Mouse (Mus musculus): Measurements from ENCODE around the gene Rela. TPM values are rescaled to one million over a fixed set of nuclear protein-coding genes. Genes with fewer than 3 reads are reported as not detected.
A peak's percentile ranks its signal among the peaks of the same experiment; 100 is the strongest.

Gene Rela
- polyA plus RNA-seq, 1 experiment from 2014 or later, result 50.1 TPM

GRCm38 (mm10) chr19:5605126-5605525, 32.2 kb upstream of the Rela start:
- Histone ChIP-seq H3K4me3 (ENCODE audit: low read depth, low read length) (no peak overlapping the region), H3K4me1 (ENCODE audit: insufficient read depth, low read depth, low read length) (peaks cover 11% of the 10 kb centered on the region), H3K27me3 (replicated peaks; ENCODE audit: insufficient read depth, low read length) (no peaks in the 10 kb centered on the region), H3K4me2 (replicated peaks; ENCODE audit: low read depth, low read length) (no peak overlapping the region), H3K27ac (ENCODE audit: low read length) (no peak overlapping the region), H3K36me3 (ENCODE audit: insufficient read depth, low read length) (peaks cover 44% of the 10 kb centered on the region), H3K9me3 (ENCODE audit: low read length) (no peaks in the 10 kb centered on the region), H3K9ac (replicated peaks; ENCODE audit: low read depth) (no peak overlapping the region)
- WGBS, result 92% methylated on average over 7 of the region's 7 CpGs
- no peak for ATAC-seq
- TF ChIP-seq EP300 (IDR thresholded peaks at IDR 0.05) (no peak), CTCF (IDR thresholded peaks at IDR 0.05) (no peak)
- DNase-seq (ENCODE audit: low spot score), result no peak

GRCm38 (mm10) chr19:5606196-5606595, 31.1 kb upstream of the Rela start:
- no peak overlapping the region for H3K4me3 ChIP-seq (ENCODE audit: low read depth, low read length)
- peaks cover 11% of the 10 kb centered on the region for H3K4me1 ChIP-seq (ENCODE audit: insufficient read depth, low read depth, low read length)
- no peak overlapping the region for H3K27ac ChIP-seq (ENCODE audit: low read length)
- no peaks in the 10 kb centered on the region for H3K9me3 ChIP-seq (ENCODE audit: low read length)
- H3K36me3 ChIP-seq (ENCODE audit: insufficient read depth, low read length), result peaks cover 44% of the 10 kb centered on the region
- TF ChIP-seq EP300 (IDR thresholded peaks at IDR 0.05), result no peak
- TF ChIP-seq CTCF (IDR thresholded peaks at IDR 0.05), result peak; percentile 17
- H3K27me3 ChIP-seq (replicated peaks; ENCODE audit: insufficient read depth, low read length), result no peaks in the 10 kb centered on the region
- ATAC-seq, result no peak
- H3K4me2 ChIP-seq (replicated peaks; ENCODE audit: low read depth, low read length), result no peak overlapping the region
- H3K9ac ChIP-seq (replicated peaks; ENCODE audit: low read depth), result no peak overlapping the region
- WGBS, result 78% methylated on average over 8 of the region's 8 CpGs
- DNase-seq (ENCODE audit: low spot score), result no peak

- H3K27me3 ChIP-seq (replicated peaks; ENCODE audit: insufficient read depth, low read length), result no peaks in the 10 kb centered on the region
- ATAC-seq, result no peak
- no peak overlapping the region for H3K9ac ChIP-seq (replicated peaks; ENCODE audit: low read depth)
- no peak for DNase-seq (ENCODE audit: low spot score)
- H3K36me3 ChIP-seq (ENCODE audit: insufficient read depth, low read length), result peaks cover 44% of the 10 kb centered on the region
- H3K4me1 ChIP-seq (ENCODE audit: insufficient read depth, low read depth, low read length), result peaks cover 6% of the 10 kb centered on the region; the same call in 1 of the 2 replicates
- no peak overlapping the region for H3K4me2 ChIP-seq (replicated peaks; ENCODE audit: low read depth, low read length)
- 90% methylated on average over 26 of the region's 26 CpGs for WGBS
- H3K27ac ChIP-seq (ENCODE audit: low read length), result no peak overlapping the region
- no peak for TF ChIP-seq EP300 (IDR thresholded peaks at IDR 0.05)
- no peak for TF ChIP-seq CTCF (IDR thresholded peaks at IDR 0.05)
- no peaks in the 10 kb centered on the region for H3K9me3 ChIP-seq (ENCODE audit: low read length)
- H3K4me3 ChIP-seq (ENCODE audit: low read depth, low read length), result no peak overlapping the region
Observed at GRCm38 (mm10) chr19:5607705-5608410, 29.4 kb upstream of the Rela start.

- H3K36me3 ChIP-seq (ENCODE audit: insufficient read depth, low read length), result peaks cover 44% of the 10 kb centered on the region
Observed at GRCm38 (mm10) chr19:5608707-5609106, 28.6 kb upstream of the Rela start.

GRCm38 (mm10) chr19:5609171-5609546, 28.1 kb upstream of the Rela start:
- Histone ChIP-seq H3K4me1 (ENCODE audit: insufficient read depth, low read depth, low read length) (peaks cover 6% of the 10 kb centered on the region; the same call in 1 of the 2 replicates), H3K9ac (replicated peaks; ENCODE audit: low read depth) (peak overlapping the region; percentile 83), H3K27ac (ENCODE audit: low read length) (peak overlapping the region; percentile 98), H3K4me3 (ENCODE audit: low read depth, low read length) (peak overlapping the region; percentile 85), H3K36me3 (ENCODE audit: insufficient read depth, low read length) (peaks cover 42% of the 10 kb centered on the region), H3K4me2 (replicated peaks; ENCODE audit: low read depth, low read length) (peak overlapping the region; percentile 72), H3K9me3 (ENCODE audit: low read length) (no peaks in the 10 kb centered on the region), H3K27me3 (replicated peaks; ENCODE audit: insufficient read depth, low read length) (no peaks in the 10 kb centered on the region)
- TF ChIP-seq EP300 (IDR thresholded peaks at IDR 0.05) (no peak), CTCF (IDR thresholded peaks at IDR 0.05) (no peak)
- 51% methylated on average over 10 of the region's 10 CpGs for WGBS
- no peak for DNase-seq (ENCODE audit: low spot score)
- no peak for ATAC-seq

More at GRCm38 (mm10) chr19:5608707-5609106, 28.6 kb upstream of the Rela start:
- no peaks in the 10 kb centered on the region for H3K27me3 ChIP-seq (replicated peaks; ENCODE audit: insufficient read depth, low read length)
- peaks cover 6% of the 10 kb centered on the region; the same call in 1 of the 2 replicates for H3K4me1 ChIP-seq (ENCODE audit: insufficient read depth, low read depth, low read length)
- H3K4me2 ChIP-seq (replicated peaks; ENCODE audit: low read depth, low read length), result peak overlapping the region; percentile 72
- no peak overlapping the region for H3K9ac ChIP-seq (replicated peaks; ENCODE audit: low read depth)
- no peaks in the 10 kb centered on the region for H3K9me3 ChIP-seq (ENCODE audit: low read length)
- ATAC-seq, result no peak
- H3K4me3 ChIP-seq (ENCODE audit: low read depth, low read length), result no peak overlapping the region
- TF ChIP-seq EP300 (IDR thresholded peaks at IDR 0.05) (no peak), CTCF (IDR thresholded peaks at IDR 0.05) (no peak)
- DNase-seq (ENCODE audit: low spot score), result no peak
- H3K27ac ChIP-seq (ENCODE audit: low read length), result no peak overlapping the region
- WGBS, result 95% methylated on average over 13 of the region's 13 CpGs

GRCm38 (mm10) chr19:5609547-5610404, 27.5 kb upstream of the Rela start, which contains the start of gene Kat5:
Kat5 (minus strand) TSS chr19:5610237.
- peaks cover 6% of the 10 kb centered on the region; the same call in 1 of the 2 replicates for H3K4me1 ChIP-seq (ENCODE audit: insufficient read depth, low read depth, low read length)
- ATAC-seq, result peak; percentile 93
- no peaks in the 10 kb centered on the region for H3K9me3 ChIP-seq (ENCODE audit: low read length)
- H3K4me2 ChIP-seq (replicated peaks; ENCODE audit: low read depth, low read length), result peak within 1 kb of the TSS; percentile 72
- H3K36me3 ChIP-seq (ENCODE audit: insufficient read depth, low read length), result peaks cover 36% of the 10 kb centered on the region
- peak within 1 kb of the TSS; percentile 98 for H3K27ac ChIP-seq (ENCODE audit: low read length)
- TF ChIP-seq CTCF (IDR thresholded peaks at IDR 0.05) (peak; percentile 52), EP300 (IDR thresholded peaks at IDR 0.05) (peak; percentile 18; the same call in 1 of the 2 replicates)
- no peaks in the 10 kb centered on the region for H3K27me3 ChIP-seq (replicated peaks; ENCODE audit: insufficient read depth, low read length)
- peak within 1 kb of the TSS; percentile 83 for H3K9ac ChIP-seq (replicated peaks; ENCODE audit: low read depth)
- WGBS, result 1% methylated on average over 36 of the region's 55 CpGs
- H3K4me3 ChIP-seq (ENCODE audit: low read depth, low read length), result peak within 1 kb of the TSS; percentile 85
- DNase-seq (ENCODE audit: low spot score), result peak; percentile 96

Data from lung, postnatal 0 days (tissue).